Mouse (Mus musculus): ENCODE measurements around the gene Olfr1513. TPM values are rescaled to one million over a fixed set of nuclear protein-coding genes. Genes with fewer than 3 reads are reported as not detected.
"Not testable (repeated sequence)": the region's sequence is repeated elsewhere in the genome, so short reads cannot be mapped to it uniquely, and the experiment has no call there.

Gene Olfr1513
- polyA plus RNA-seq, 1 experiment = not detected

DNA sequence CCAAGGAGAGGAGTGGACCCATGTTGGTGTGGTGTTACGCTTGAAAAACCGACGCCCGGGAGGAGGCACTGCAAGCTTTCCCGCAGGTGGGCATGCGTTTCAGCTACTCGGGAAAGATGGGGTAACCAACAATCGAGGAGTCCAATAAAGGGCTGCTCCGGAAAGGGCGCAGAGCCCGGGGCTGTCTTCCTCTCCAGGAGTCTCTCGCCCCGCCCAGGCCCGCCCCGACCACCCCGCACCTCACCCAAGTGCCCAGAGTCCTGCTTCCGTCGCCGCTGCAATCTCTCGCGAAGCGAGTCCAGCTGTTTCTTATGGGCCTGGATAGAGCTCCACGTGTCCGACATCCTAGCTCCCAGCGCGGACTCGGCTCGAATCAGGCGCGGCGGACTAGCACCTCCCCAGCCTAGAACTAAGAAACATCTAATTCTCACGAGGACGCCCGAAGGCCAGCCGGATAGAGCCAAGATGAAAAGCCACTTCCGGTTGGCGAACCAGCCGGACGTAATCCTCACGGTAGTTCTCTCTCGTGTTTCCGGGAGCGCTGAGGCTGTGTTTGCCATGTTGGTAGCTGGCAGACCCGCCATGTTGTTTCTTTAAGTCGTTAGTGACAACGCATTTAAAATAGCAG, 51.5 kb downstream of the Olfr1513 start, which contains the start of gene Mettl3:
Mettl3 (minus strand) TSS at position 485 of the 628 bp plus-strand sequence.
- peak; percentile 89 to 91 for DNase-seq
- H3K4me3 ChIP-seq (replicated peaks; ENCODE audit: insufficient read depth, low read depth, low read length) = peak within 1 kb of the TSS; percentile 84

GRCm38 (mm10) chr14:52303517-52303916, 52.7 kb downstream of the Olfr1513 start:
- not testable (repeated sequence) for H3K27ac ChIP-seq (ENCODE audit: insufficient read depth, low read length); H3K4me1 ChIP-seq (ENCODE audit: control insufficient read depth, insufficient read depth, low read length); H3K27me3 ChIP-seq (ENCODE audit: control insufficient read depth, insufficient read depth, low read length); DNase-seq; H3K4me3 ChIP-seq (replicated peaks; ENCODE audit: insufficient read depth, low read depth, low read length)
- 76% methylated on average over 3 of the region's 3 CpGs for WGBS

More for the DNA sequence above, 51.5 kb downstream of the Olfr1513 start, which contains the start of gene Mettl3:
- peak within 1 kb of the TSS; percentile 58; the same call in 1 of the 2 replicates for H3K27ac ChIP-seq (ENCODE audit: insufficient read depth, low read length)
- no peaks in the 10 kb centered on the region for H3K27me3 ChIP-seq (ENCODE audit: control insufficient read depth, insufficient read depth, low read length)
- TF ChIP-seq CTCF (IDR thresholded peaks at IDR 0.05; ENCODE audit: borderline replicate concordance, insufficient read depth, low read depth, low read length) (no peak), POLR2A (IDR thresholded peaks at IDR 0.05; ENCODE audit: borderline replicate concordance, insufficient read depth, low read length) (peak; percentile 46; the same call in 1 of the 2 replicates)
- no peaks in the 10 kb centered on the region for H3K4me1 ChIP-seq (ENCODE audit: control insufficient read depth, insufficient read depth, low read length)
- under 1% methylated on average over 46 of the region's 46 CpGs for WGBS

Other genes starting within 250 kb of the Olfr1513 start
- gene Rpgrip1, start 245.7 kb downstream of the Olfr1513 start, polyA plus RNA-seq (2012; rRNA removed) = 1.1 and 1.2 TPM in 2 replicates
- 32.2 and 33.9 TPM in 2 replicates for gene Supt16, start 159.0 kb downstream of the Olfr1513 start, polyA plus RNA-seq (2012; rRNA removed)
- 66.8 and 67.6 TPM in 2 replicates for gene Chd8, start 98.6 kb downstream of the Olfr1513 start, polyA plus RNA-seq (2012; rRNA removed)
- gene Tox4, start 77.3 kb downstream of the Olfr1513 start, polyA plus RNA-seq (2012; rRNA removed) = 40.2 and 45.2 TPM in 2 replicates
- 37.0 and 37.7 TPM in 2 replicates for gene Rab2b, start 76.9 kb downstream of the Olfr1513 start, polyA plus RNA-seq (2012; rRNA removed)
- 36.4 and 40.6 TPM in 2 replicates for gene Mettl3, start 51.3 kb downstream of the Olfr1513 start, polyA plus RNA-seq (2012; rRNA removed)
- 60.0 TPM in 2 replicates for gene Sall2, start 27.6 kb downstream of the Olfr1513 start, polyA plus RNA-seq (2012; rRNA removed)
- not detected in 2 replicates for gene Olfr1512, start 22.8 kb upstream of the Olfr1513 start, polyA plus RNA-seq (2012; rRNA removed)
- not detected in 2 replicates for gene Olfr1511, start 41.0 kb upstream of the Olfr1513 start, polyA plus RNA-seq (2012; rRNA removed)
- gene Olfr1510, start 58.0 kb upstream of the Olfr1513 start, polyA plus RNA-seq (2012; rRNA removed) = not detected in 2 replicates
- not detected in 2 replicates for gene Olfr1509, start 86.6 kb upstream of the Olfr1513 start, polyA plus RNA-seq (2012; rRNA removed)
- not detected in 2 replicates for gene Olfr1508, start 111.1 kb upstream of the Olfr1513 start, polyA plus RNA-seq (2012; rRNA removed)
- gene Olfr1507, start 139.3 kb upstream of the Olfr1513 start, polyA plus RNA-seq (2012; rRNA removed) = not detected in 2 replicates

All from cerebellum, adult 2 months (tissue).